Mouse (Mus musculus): Measurements from ENCODE around the gene Tmod1. TPM values are rescaled to one million over a fixed set of nuclear protein-coding genes. Genes with fewer than 3 reads are reported as not detected.

Tmod1 gene
- polyA plus RNA-seq, 1 experiment from 2014 or later = 0.80 TPM

GRCm38 (mm10) chr4:46092429-46093076, 53.8 kb downstream of the Tmod1 start:
- WGBS = 87% methylated on average over 5 of the region's 5 CpGs
- no peaks in the 10 kb centered on the region for H3K9me3 ChIP-seq (replicated peaks; ENCODE audit: control insufficient read depth, low read length)
- no peak overlapping the region for H3K9ac ChIP-seq (ENCODE audit: low read length)
- ATAC-seq = no peak
- no peaks in the 10 kb centered on the region for H3K36me3 ChIP-seq (ENCODE audit: control insufficient read depth, insufficient read depth, low read length)
- H3K27ac ChIP-seq (ENCODE audit: low read depth, low read length) = no peak overlapping the region
- H3K4me2 ChIP-seq (ENCODE audit: low read length) = no peak overlapping the region
- no peaks in the 10 kb centered on the region for H3K27me3 ChIP-seq (replicated peaks; ENCODE audit: control insufficient read depth, insufficient read depth, low read length)
- no peaks in the 10 kb centered on the region; the same call in 1 of the 2 replicates for H3K4me1 ChIP-seq (ENCODE audit: control insufficient read depth, insufficient read depth, low read length)
- DNase-seq (ENCODE audit: low spot score) = no peak
- H3K4me3 ChIP-seq (ENCODE audit: low read depth, low read length) = no peak overlapping the region

GRCm38 (mm10) chr4:46094916-46095825, 56.4 kb downstream of the Tmod1 start:
- DNase-seq (ENCODE audit: low spot score) (peak; percentile 57), ATAC-seq (peak; percentile 72; the same call in 1 of the 2 replicates)
- 41% methylated on average over 15 of the region's 15 CpGs for WGBS
- no peaks in the 10 kb centered on the region for H3K27me3 ChIP-seq (replicated peaks; ENCODE audit: control insufficient read depth, insufficient read depth, low read length)
- no peaks in the 10 kb centered on the region; the same call in 1 of the 2 replicates for H3K4me1 ChIP-seq (ENCODE audit: control insufficient read depth, insufficient read depth, low read length)
- H3K36me3 ChIP-seq (ENCODE audit: control insufficient read depth, insufficient read depth, low read length) = no peaks in the 10 kb centered on the region
- H3K27ac ChIP-seq (ENCODE audit: low read depth, low read length) = no peak overlapping the region
- H3K9ac ChIP-seq (ENCODE audit: low read length) = no peak overlapping the region
- no peak overlapping the region for H3K4me3 ChIP-seq (ENCODE audit: low read depth, low read length)
- H3K4me2 ChIP-seq (ENCODE audit: low read length) = no peak overlapping the region
- no peaks in the 10 kb centered on the region for H3K9me3 ChIP-seq (replicated peaks; ENCODE audit: control insufficient read depth, low read length)

DNA sequence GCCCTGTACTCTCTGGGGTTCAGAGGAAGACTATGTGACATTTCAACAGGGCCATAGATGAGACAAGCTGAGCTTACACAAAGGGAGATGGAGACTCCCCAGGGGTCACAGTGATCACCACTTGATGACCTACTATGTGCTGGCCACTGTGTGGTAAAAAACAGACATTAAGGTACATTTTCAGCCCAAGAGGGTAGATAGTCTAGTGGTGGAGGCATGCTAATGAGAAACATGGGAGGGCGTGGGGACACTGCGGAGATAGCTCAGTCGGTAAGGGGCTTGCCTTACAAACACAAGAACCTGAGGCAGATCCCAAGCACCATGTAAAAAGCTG, 57.1 kb downstream of the Tmod1 start:
- Histone ChIP-seq H3K4me3 (ENCODE audit: low read depth, low read length) (no peak overlapping the region), H3K9ac (ENCODE audit: low read length) (no peak overlapping the region), H3K9me3 (replicated peaks; ENCODE audit: control insufficient read depth, low read length) (no peaks in the 10 kb centered on the region), H3K27me3 (replicated peaks; ENCODE audit: control insufficient read depth, insufficient read depth, low read length) (no peaks in the 10 kb centered on the region), H3K27ac (ENCODE audit: low read depth, low read length) (no peak overlapping the region), H3K4me2 (ENCODE audit: low read length) (no peak overlapping the region), H3K4me1 (ENCODE audit: control insufficient read depth, insufficient read depth, low read length) (no peaks in the 10 kb centered on the region; the same call in 1 of the 2 replicates), H3K36me3 (ENCODE audit: control insufficient read depth, insufficient read depth, low read length) (no peaks in the 10 kb centered on the region)
- ATAC-seq = no peak
- no peak for DNase-seq (ENCODE audit: low spot score)
- 88% methylated on average over 3 of the region's 3 CpGs for WGBS

- Histone ChIP-seq H3K9me3 (replicated peaks; ENCODE audit: control insufficient read depth, low read length) (no peaks in the 10 kb centered on the region), H3K9ac (ENCODE audit: low read length) (no peak overlapping the region), H3K4me2 (ENCODE audit: low read length) (no peak overlapping the region), H3K27me3 (replicated peaks; ENCODE audit: control insufficient read depth, insufficient read depth, low read length) (no peaks in the 10 kb centered on the region), H3K4me1 (ENCODE audit: control insufficient read depth, insufficient read depth, low read length) (no peaks in the 10 kb centered on the region; the same call in 1 of the 2 replicates), H3K36me3 (ENCODE audit: control insufficient read depth, insufficient read depth, low read length) (no peaks in the 10 kb centered on the region), H3K4me3 (ENCODE audit: low read depth, low read length) (no peak overlapping the region), H3K27ac (ENCODE audit: low read depth, low read length) (no peak overlapping the region)
- WGBS = 92% methylated on average over 7 of the region's 7 CpGs
- no peak for ATAC-seq
- DNase-seq (ENCODE audit: low spot score) = no peak
These were observed 57.8 kb downstream of the Tmod1 start for GRCm38 (mm10) chr4:46096546-46096945.

DNA sequence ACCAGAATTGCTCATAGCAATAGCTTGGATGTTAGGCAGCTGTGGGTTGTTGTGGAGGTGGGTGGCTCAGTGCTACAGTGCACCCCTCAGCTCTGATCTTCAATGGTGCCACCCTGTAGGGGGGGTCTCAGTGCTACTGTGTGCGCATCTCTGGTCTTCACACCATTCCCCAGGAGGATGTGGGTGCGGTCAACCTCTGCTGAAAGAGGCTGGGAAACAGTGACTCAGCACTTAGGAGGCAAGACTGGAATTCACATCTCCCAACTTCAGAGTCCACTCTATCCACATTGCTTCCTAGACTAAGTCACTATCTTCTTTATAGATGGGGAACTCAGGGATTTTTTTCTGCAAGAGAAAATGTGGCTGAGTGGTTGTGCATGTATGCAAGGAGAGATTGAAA, 58.9 kb downstream of the Tmod1 start:
- no peak overlapping the region for H3K9ac ChIP-seq (ENCODE audit: low read length)
- no peaks in the 10 kb centered on the region for H3K9me3 ChIP-seq (replicated peaks; ENCODE audit: control insufficient read depth, low read length)
- no peak overlapping the region for H3K4me3 ChIP-seq (ENCODE audit: low read depth, low read length)
- 95% methylated on average over 2 of the region's 2 CpGs for WGBS
- H3K4me2 ChIP-seq (ENCODE audit: low read length) = no peak overlapping the region
- H3K27ac ChIP-seq (ENCODE audit: low read depth, low read length) = no peak overlapping the region
- H3K4me1 ChIP-seq (ENCODE audit: control insufficient read depth, insufficient read depth, low read length) = no peaks in the 10 kb centered on the region; the same call in 1 of the 2 replicates
- no peaks in the 10 kb centered on the region for H3K36me3 ChIP-seq (ENCODE audit: control insufficient read depth, insufficient read depth, low read length)
- no peaks in the 10 kb centered on the region for H3K27me3 ChIP-seq (replicated peaks; ENCODE audit: control insufficient read depth, insufficient read depth, low read length)
- DNase-seq (ENCODE audit: low spot score) (no peak), ATAC-seq (no peak)

- no peaks in the 10 kb centered on the region for H3K9me3 ChIP-seq (replicated peaks; ENCODE audit: control insufficient read depth, low read length)
- H3K36me3 ChIP-seq (ENCODE audit: control insufficient read depth, insufficient read depth, low read length) = no peaks in the 10 kb centered on the region
- no peak for DNase-seq (ENCODE audit: low spot score)
- no peak for ATAC-seq
- no peak overlapping the region for H3K27ac ChIP-seq (ENCODE audit: low read depth, low read length)
- no peak overlapping the region for H3K9ac ChIP-seq (ENCODE audit: low read length)
- no peaks in the 10 kb centered on the region for H3K27me3 ChIP-seq (replicated peaks; ENCODE audit: control insufficient read depth, insufficient read depth, low read length)
- 84% methylated on average over 9 of the region's 9 CpGs for WGBS
- no peak overlapping the region for H3K4me3 ChIP-seq (ENCODE audit: low read depth, low read length)
- no peaks in the 10 kb centered on the region; the same call in 1 of the 2 replicates for H3K4me1 ChIP-seq (ENCODE audit: control insufficient read depth, insufficient read depth, low read length)
- H3K4me2 ChIP-seq (ENCODE audit: low read length) = no peak overlapping the region
These were observed 60.4 kb downstream of the Tmod1 start for GRCm38 (mm10) chr4:46099132-46099531.

GRCm38 (mm10) chr4:46100539-46100938, 61.8 kb downstream of the Tmod1 start:
- no peaks in the 10 kb centered on the region; the same call in 1 of the 2 replicates for H3K4me1 ChIP-seq (ENCODE audit: control insufficient read depth, insufficient read depth, low read length)
- WGBS = 81% methylated on average over 7 of the region's 7 CpGs
- H3K9me3 ChIP-seq (replicated peaks; ENCODE audit: control insufficient read depth, low read length) = no peaks in the 10 kb centered on the region
- no peaks in the 10 kb centered on the region for H3K36me3 ChIP-seq (ENCODE audit: control insufficient read depth, insufficient read depth, low read length)
- no peak overlapping the region for H3K4me3 ChIP-seq (ENCODE audit: low read depth, low read length)
- H3K27me3 ChIP-seq (replicated peaks; ENCODE audit: control insufficient read depth, insufficient read depth, low read length) = no peaks in the 10 kb centered on the region
- no peak overlapping the region for H3K9ac ChIP-seq (ENCODE audit: low read length)
- ATAC-seq (no peak), DNase-seq (ENCODE audit: low spot score) (no peak)
- no peak overlapping the region for H3K27ac ChIP-seq (ENCODE audit: low read depth, low read length)
- H3K4me2 ChIP-seq (ENCODE audit: low read length) = no peak overlapping the region

DNA sequence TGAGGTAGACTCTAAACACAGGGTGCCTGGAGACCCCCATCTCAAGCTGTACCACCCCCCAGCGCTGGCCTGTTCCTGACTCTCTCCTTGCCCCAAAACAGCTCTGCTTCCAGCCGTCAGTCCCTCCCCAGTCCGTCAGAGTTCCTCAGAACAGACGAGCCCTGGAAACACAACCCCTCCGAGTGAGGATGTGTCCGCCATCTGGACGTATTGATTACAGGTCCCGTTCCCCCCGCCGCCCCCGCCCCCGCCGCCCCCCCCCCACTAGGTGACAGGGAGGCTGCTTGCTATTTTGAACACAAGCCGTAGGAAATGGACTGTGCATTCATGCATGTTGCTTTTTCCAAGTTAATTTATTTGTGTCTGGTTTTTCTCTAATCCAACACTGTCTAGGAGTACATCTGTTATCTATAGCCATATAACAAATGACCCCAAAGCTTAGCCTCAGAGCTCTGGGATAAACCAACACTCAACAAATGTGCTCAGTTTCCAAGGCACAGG, 62.5 kb downstream of the Tmod1 start:
- no peaks in the 10 kb centered on the region for H3K27me3 ChIP-seq (replicated peaks; ENCODE audit: control insufficient read depth, insufficient read depth, low read length)
- H3K9me3 ChIP-seq (replicated peaks; ENCODE audit: control insufficient read depth, low read length) = no peaks in the 10 kb centered on the region
- WGBS = 51% methylated on average over 14 of the region's 14 CpGs
- no peaks in the 10 kb centered on the region for H3K4me1 ChIP-seq (ENCODE audit: control insufficient read depth, insufficient read depth, low read length)
- no peak overlapping the region for H3K4me3 ChIP-seq (ENCODE audit: low read depth, low read length)
- no peak overlapping the region for H3K27ac ChIP-seq (ENCODE audit: low read depth, low read length)
- H3K36me3 ChIP-seq (ENCODE audit: control insufficient read depth, insufficient read depth, low read length) = no peaks in the 10 kb centered on the region
- no peak for DNase-seq (ENCODE audit: low spot score)
- no peak overlapping the region for H3K4me2 ChIP-seq (ENCODE audit: low read length)
- ATAC-seq = no peak
- no peak overlapping the region for H3K9ac ChIP-seq (ENCODE audit: low read length)

All from forebrain, embryonic 14.5 days (tissue).